Mouse (Mus musculus) limb, embryonic 10.5 days (tissue): ENCODE measurements around the gene Gpr132. TPM values are rescaled to one million over a fixed set of nuclear protein-coding genes. Genes with fewer than 3 reads are reported as not detected.

Source experiments
- DNase-seq: peaks from one replicate; pipeline ENCODE4 v3.0.0-alpha.2; 2017; ENCODE audit warnings: low spot score
- H3K27ac ChIP-seq: fragments of 300-500 bp; sonication (generic); 2 replicates; pipeline ENCODE4 v1.5.1; 2016; ENCODE audit warnings: mild to moderate bottlenecking
- H3K27me3 ChIP-seq: fragments of 300-500 bp; sonication (generic); 2 replicates; pipeline ENCODE4 v1.6.1; 2016; ENCODE audit warnings: low read depth, mild to moderate bottlenecking; ENCODE audit not compliant: poor library complexity, severe bottlenecking
- H3K36me3 ChIP-seq: fragments of 300-500 bp; sonication (generic); 2 replicates; pipeline ENCODE4 v1.6.1; 2016; ENCODE audit warnings: mild to moderate bottlenecking, moderate library complexity
- H3K4me1 ChIP-seq: fragments of 300-500 bp; sonication (generic); 2 replicates; pipeline ENCODE4 v1.6.1; 2016
- H3K4me3 ChIP-seq: fragments of 300-500 bp; sonication (generic); 2 replicates; pipeline ENCODE4 v1.5.1; 2016; ENCODE audit warnings: mild to moderate bottlenecking, moderate library complexity
- H3K9me3 ChIP-seq: fragments of 300-500 bp; sonication (generic); replicated peaks from 2 replicates; pipeline ENCODE4 v1.6.1; 2016; ENCODE audit warnings: mild to moderate bottlenecking
- WGBS: fragments of 180-500 bp; shearing (Covaris S2); methylation state at CpG from one replicate; pipeline ENCODE4 v1.1.7; 2016; 5-methylcytosine and 5-hydroxymethylcytosine counted together
- polyA plus RNA-seq: library from polyadenylated mRNA; unstranded; fragments of >200 nt; fragmentation: Nextera tagmentation; extraction: Ambion mirVana; gene quantifications from 2 replicates; pipeline ENCODE4 v1.2.1, GENCODE M21; 2016

The Gpr132 gene
- polyA plus RNA-seq = 0.11 TPM in 1 of 2 replicates, not detected in the other

DNA sequence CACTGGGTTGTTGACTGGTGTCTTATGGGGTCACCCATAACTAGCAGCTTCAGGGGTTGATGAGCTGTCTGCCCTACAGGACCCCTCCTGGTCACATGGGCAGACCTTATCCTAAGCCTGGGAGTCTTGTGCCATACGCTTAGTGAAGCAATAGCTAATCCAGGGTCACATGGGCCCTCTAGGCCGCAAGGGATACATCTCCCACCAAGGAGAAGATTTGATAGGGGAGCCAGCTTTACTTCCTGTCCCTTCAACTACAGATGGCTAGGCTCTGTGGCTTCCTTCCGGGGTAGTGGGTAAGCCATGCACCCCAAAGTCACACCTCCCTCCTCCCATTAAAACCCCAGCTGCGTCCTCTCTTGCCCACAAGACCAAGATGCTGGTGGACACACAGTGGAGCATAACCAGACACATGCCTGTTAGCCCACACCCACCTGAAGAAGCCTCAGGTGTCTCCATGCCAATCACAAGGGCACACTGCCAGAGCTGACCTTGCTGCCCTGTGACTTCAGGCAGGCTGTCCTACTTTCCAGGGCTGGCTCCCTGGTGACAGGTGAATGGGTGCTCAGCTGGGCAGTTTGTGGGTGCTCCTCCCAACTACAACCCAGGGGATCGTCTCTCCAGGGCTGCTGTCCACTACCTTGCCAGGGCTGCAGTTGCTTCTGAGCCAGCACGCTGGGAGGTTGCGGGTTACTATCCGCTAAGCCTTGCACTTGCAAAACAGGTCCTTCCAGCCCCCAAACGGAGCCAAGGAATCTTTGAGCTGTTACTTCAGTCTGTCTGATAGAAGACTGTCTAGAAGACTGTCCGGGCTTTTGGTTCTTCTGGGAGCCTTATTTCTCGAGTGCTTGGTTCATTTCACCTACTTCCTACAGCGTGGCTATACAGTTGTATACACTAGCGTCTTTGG, at the start of gene Gpr132:
Gpr132 (minus strand) TSS at position 51 of the 910 bp plus-strand sequence.
- 64% methylated on average over 13 of the region's 13 CpGs for WGBS
- Histone ChIP-seq H3K4me3 (no peak within 1 kb of the TSS), H3K36me3 (no peaks in the 10 kb centered on the region), H3K9me3 (no peaks in the 10 kb centered on the region), H3K27me3 (peaks cover 53% of the 10 kb centered on the region), H3K27ac (no peak within 1 kb of the TSS), H3K4me1 (peaks cover 18% of the 10 kb centered on the region)
- no peak for DNase-seq

DNA sequence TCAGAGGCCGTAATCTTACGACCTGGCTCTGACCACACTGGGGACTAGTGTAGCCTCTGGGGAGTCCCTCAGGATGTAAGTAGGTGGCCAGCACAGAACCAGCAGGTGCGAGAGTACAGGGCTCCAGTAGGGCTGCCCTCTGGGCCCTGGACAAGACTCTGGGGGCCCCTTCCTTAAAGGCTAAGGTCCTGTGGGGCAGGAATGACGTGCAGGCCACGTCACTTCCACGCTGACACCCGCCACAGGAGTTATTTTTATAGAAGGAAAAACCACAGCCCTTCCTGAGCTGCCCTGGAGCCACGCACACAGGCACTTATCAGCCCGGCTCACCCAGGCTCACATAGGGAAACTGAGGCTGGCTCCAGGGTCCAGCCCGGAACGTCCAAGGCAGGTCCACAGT, 49.5 kb upstream of the Gpr132 start:
- Histone ChIP-seq H3K9me3 (no peaks in the 10 kb centered on the region), H3K4me1 (peaks cover 45% of the 10 kb centered on the region), H3K36me3 (peaks cover 3% of the 10 kb centered on the region; the same call in 1 of the 2 replicates), H3K27me3 (0 out of 2 replicates have a peak, but pooled peaks cover 12% of the 10 kb centered on the region), H3K27ac (no peak overlapping the region), H3K4me3 (no peak overlapping the region)
- 84% methylated on average over 11 of the region's 11 CpGs for WGBS
- no peak for DNase-seq

DNA sequence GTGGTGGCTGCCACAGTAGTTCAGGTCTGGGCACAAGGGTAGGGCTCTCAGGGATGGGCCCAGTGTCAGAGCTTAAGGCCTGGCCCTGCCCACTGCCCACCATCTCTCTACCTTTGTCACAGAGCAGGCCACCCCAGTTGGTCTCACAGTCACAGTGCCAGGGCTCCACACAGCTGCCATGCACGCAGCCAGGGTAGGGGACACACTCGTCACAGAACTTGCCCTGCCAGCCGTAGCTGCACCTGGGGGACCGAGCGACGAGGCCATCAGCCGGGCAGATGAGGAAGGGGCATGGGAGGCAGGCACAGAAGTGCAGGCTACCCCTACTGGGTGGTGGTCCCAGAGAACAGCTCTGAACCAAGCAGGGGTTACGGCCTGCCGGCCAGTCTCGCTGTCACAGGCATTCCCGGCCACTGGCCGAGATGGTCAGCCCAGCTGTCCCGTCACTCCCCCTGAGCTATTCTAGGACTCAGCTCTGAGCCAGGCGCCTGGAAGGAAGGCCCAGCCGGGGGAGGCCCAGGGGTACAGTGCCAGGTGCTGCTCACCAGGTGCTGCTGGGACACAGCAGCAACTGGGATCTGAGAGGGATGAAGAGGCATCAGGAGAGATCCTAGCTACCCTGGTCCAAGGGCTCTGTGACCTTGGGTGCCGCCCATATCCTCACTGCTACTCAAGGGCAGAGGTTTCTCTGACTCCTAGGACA, 48.8 kb upstream of the Gpr132 start:
- Histone ChIP-seq H3K9me3 (no peaks in the 10 kb centered on the region), H3K4me1 (peaks cover 38% of the 10 kb centered on the region), H3K36me3 (peaks cover 3% of the 10 kb centered on the region; the same call in 1 of the 2 replicates), H3K27ac (no peak overlapping the region), H3K27me3 (0 out of 2 replicates have a peak, but pooled peaks cover 12% of the 10 kb centered on the region), H3K4me3 (no peak overlapping the region)
- DNase-seq = no peak
- 87% methylated on average over 16 of the region's 16 CpGs for WGBS

DNA sequence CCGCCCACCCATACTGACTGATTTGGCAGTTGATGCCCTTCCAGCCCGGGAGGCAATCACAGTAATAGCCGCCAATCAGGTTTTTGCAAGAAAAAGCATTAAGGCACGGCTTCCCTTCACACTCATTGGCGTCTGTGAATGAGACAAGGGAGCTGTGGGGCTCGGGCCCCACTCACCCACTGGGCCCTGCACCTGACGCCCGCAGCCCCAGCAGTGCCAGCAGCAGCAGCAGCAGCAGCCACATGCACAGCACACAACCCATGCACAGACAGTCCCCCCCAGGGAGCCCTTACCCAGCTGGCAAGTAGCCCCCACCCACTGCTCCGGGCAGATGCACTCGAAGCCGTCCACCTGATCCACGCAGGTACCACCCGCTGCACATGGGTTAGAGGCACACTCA, 47.6 kb upstream of the Gpr132 start:
- WGBS = 88% methylated on average over 13 of the region's 13 CpGs

DNA sequence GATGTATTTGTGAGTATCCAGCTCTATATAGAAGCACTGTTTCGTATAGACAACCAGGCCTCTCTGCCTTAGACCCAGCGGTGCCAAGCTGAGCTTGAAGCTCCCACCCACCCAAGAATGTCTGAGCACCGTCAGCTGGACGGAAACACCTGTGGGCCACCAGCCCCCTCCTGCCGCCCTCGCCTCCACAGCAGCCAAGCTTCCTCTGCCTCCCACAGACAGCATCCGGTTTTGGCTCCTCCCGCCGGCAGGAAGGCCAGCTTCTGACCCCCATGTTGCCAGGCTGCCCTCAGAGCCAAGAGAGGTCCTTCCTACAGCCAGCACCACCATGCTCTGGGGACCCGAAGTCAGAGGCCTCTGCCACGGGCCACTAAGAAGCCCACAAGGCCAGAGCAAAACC, 46.5 kb upstream of the Gpr132 start:
- 83% methylated on average over 11 of the region's 11 CpGs for WGBS

More for the DNA sequence above, 47.6 kb upstream of the Gpr132 start:
- no peak overlapping the region for H3K4me3 ChIP-seq
- 0 out of 2 replicates have a peak, but pooled peaks cover 11% of the 10 kb centered on the region for H3K27me3 ChIP-seq
- no peaks in the 10 kb centered on the region for H3K9me3 ChIP-seq
- no peak for DNase-seq
- H3K27ac ChIP-seq = no peak overlapping the region
- peaks cover 12% of the 10 kb centered on the region; the same call in 1 of the 2 replicates for H3K36me3 ChIP-seq
- peaks cover 35% of the 10 kb centered on the region for H3K4me1 ChIP-seq

DNA sequence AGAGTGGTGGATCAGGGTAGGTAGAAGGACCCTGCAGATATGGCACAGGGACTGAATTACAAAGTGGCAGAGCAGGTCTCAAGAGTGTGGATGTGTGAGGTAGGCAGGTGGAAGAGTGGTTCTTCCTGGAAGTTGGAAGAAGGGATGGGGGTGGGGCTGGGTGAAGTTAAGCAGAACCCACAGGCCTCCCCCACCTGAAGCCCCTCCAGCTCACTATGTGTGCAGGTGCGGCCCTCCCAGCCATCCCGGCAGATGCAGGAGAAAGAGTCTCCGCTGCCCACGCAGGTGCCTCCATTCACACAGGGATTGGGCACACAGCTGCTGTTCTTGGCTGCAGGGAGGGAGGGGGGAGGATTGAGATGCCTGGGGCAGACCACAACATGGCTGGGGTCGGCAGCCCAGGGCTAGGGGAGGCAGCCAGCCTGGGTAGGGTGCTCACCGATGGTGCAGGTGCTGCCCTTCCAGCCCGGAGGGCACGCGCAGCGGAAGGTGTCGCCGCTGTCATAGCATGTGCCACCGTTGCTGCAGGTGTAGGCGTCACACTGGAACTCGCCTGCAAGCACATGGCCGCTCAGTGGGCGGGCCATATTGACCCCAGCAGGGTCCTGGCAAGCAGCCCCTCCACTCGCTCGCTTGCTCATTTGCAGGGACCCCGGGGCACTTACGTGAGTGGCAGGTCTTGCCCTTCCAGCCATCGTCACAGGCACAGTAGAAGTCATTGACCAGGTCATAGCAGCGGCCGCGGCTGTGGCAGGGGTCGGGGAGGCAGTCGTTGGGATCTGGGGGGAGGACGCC, 45.1 kb upstream of the Gpr132 start:
- 88% methylated on average over 28 of the region's 28 CpGs for WGBS
- Histone ChIP-seq H3K27me3 (no peaks in the 10 kb centered on the region), H3K27ac (no peak overlapping the region), H3K36me3 (peaks cover 13% of the 10 kb centered on the region; the same call in 1 of the 2 replicates), H3K4me1 (peaks cover 33% of the 10 kb centered on the region), H3K9me3 (no peaks in the 10 kb centered on the region), H3K4me3 (no peak overlapping the region)
- DNase-seq = no peak

More for the DNA sequence above, 46.5 kb upstream of the Gpr132 start:
- Histone ChIP-seq H3K4me1 (peaks cover 35% of the 10 kb centered on the region), H3K27ac (no peak overlapping the region; the same call in 1 of the 2 replicates), H3K9me3 (no peaks in the 10 kb centered on the region), H3K36me3 (peaks cover 9% of the 10 kb centered on the region; the same call in 1 of the 2 replicates), H3K27me3 (0 out of 2 replicates have a peak, but pooled peaks cover under 1% of the 10 kb centered on the region), H3K4me3 (no peak overlapping the region)
- no peak for DNase-seq

DNA sequence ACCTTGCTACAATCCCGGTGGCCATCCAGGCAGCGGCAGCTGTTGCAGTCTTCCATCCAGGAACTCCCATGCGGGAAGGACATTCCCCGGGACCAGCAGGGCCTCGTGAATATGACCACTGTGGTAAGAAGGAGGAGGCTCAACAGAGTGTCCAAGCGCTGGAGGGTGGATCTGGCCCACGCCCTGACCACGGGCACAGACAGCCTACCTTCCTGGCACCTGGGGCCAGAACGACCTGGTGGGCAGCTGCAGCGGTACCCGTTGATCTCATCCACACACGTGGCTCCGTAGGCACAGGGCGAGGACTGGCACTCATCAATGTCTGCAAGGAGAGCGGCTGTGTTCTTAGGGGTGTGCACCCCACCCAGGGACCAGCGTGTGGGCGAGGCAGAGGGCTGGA, 43.7 kb upstream of the Gpr132 start:
- Histone ChIP-seq H3K27me3 (no peaks in the 10 kb centered on the region), H3K27ac (no peak overlapping the region), H3K4me3 (no peak overlapping the region), H3K4me1 (peaks cover 28% of the 10 kb centered on the region), H3K36me3 (peaks cover 13% of the 10 kb centered on the region; the same call in 1 of the 2 replicates), H3K9me3 (no peaks in the 10 kb centered on the region)
- WGBS = 90% methylated on average over 17 of the region's 17 CpGs
- DNase-seq = no peak

DNA sequence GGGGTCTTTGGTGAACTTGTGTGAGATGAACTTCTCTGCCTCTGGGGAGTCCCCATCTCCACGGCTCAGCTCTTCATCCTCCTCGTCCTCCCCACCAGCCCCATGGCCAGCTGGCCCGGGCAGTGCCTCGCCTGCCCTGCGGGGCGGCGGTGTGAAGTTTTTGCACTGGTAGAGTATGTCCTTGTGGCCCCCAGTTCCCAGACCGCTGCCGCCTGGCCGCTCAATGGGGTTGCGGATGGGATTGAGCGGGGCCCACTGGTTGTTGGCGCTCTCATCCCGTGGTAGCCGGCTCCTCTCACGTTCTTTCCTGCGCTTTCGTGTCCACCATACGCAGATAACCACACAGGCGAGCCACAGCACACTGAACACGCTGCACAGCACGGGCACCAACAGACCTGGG, 41.0 kb upstream of the Gpr132 start:
- Histone ChIP-seq H3K4me3 (no peak overlapping the region), H3K27me3 (no peaks in the 10 kb centered on the region), H3K4me1 (peaks cover 11% of the 10 kb centered on the region), H3K9me3 (no peaks in the 10 kb centered on the region), H3K27ac (no peak overlapping the region), H3K36me3 (peaks cover 13% of the 10 kb centered on the region; the same call in 1 of the 2 replicates)
- DNase-seq = no peak
- 95% methylated on average over 22 of the region's 22 CpGs for WGBS

DNA sequence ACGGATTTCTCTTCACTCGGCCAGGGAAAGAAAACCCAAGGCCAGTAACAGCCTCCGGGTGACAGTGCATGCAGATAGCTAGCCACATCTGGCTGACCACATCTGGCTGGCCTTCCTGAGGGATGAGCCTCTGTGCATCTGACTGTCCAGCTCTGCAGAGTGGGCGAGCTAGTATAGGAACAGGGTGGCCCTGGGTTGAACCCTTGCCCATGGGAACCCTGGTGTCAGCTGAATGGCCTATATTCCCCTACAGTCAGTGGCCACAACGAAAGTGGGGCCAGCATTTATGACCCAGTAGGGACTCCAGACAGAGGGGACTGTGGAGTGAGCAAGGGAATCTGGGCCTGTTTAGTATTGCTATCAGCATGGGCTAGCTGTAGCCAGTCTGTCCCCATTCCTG, 37.0 kb upstream of the Gpr132 start:
- H3K27ac ChIP-seq = no peak overlapping the region
- 89% methylated on average over 5 of the region's 5 CpGs for WGBS
- H3K4me1 ChIP-seq = no peaks in the 10 kb centered on the region
- no peaks in the 10 kb centered on the region for H3K9me3 ChIP-seq
- H3K36me3 ChIP-seq = peaks cover 4% of the 10 kb centered on the region; the same call in 1 of the 2 replicates
- H3K4me3 ChIP-seq = no peak overlapping the region
- no peaks in the 10 kb centered on the region for H3K27me3 ChIP-seq
- DNase-seq = no peak

DNA sequence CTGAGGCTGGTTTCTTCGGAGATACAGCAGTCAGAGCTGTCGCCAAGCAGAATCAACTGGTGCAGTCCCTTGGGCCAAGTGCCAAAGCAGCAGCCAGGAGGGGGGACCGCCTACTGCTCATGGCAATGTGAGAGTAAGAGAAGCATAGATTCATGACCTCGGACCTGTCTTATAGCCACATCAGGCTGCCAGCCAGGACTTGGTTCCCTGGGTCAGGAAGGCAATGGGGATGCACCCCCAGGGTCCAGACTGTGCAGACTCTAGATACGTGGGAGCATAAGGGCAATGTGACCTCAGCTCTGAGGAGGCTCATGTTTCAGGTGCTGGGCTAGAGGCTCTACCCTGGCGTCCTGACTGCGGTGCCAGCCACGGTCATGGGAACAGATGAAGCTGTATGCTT, 35.9 kb upstream of the Gpr132 start:
- peaks cover 2% of the 10 kb centered on the region; the same call in 1 of the 2 replicates for H3K36me3 ChIP-seq
- H3K4me3 ChIP-seq = no peak overlapping the region
- DNase-seq = no peak
- no peaks in the 10 kb centered on the region for H3K27me3 ChIP-seq
- no peak overlapping the region for H3K27ac ChIP-seq
- H3K9me3 ChIP-seq = no peaks in the 10 kb centered on the region
- 79% methylated on average over 8 of the region's 8 CpGs for WGBS
- H3K4me1 ChIP-seq = no peaks in the 10 kb centered on the region

DNA sequence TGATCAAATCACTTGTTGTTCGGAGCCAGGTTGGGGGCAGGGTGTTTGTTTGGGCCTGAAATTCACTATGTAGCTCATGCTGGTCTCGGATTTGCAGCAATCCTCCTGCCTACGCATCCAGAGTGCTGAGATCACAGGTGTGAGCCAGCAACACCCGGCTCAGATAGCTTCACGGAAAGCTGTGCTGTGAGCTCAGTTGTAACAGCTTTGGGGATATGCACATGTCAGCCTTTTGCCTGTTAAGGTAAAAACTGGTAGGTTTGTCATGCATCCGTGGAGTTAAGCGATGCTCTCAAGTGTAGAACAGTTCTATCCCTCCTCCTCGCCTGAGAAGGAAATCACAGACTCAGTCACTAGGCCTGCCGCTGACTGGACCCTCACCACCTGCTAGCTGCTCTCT, 32.6 kb upstream of the Gpr132 start:
- peaks cover 9% of the 10 kb centered on the region for H3K4me1 ChIP-seq
- H3K36me3 ChIP-seq = no peaks in the 10 kb centered on the region
- no peak overlapping the region for H3K27ac ChIP-seq
- DNase-seq = no peak
- H3K27me3 ChIP-seq = no peaks in the 10 kb centered on the region
- 82% methylated on average over 9 of the region's 9 CpGs for WGBS
- no peak overlapping the region for H3K4me3 ChIP-seq
- H3K9me3 ChIP-seq = no peaks in the 10 kb centered on the region

DNA sequence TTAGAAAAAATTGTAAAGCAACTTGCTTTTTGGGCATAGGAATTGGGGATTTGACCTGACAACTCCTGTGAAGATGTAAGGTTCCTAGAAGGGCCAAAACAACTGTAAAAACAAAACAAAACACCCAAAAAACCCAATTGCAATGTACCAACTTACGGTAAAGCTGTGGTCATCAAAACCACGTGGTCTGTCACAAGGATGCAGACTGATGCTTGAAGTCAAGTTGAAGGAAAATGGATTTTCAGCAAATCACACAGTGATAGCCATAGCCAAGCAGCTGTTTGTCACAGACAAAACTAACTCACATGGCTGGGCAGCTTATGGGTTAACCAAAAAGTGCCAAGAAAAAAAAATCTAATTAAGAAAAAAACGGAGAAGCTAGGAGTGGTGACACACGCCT, 30.9 kb upstream of the Gpr132 start:
- Histone ChIP-seq H3K27ac (no peak overlapping the region), H3K36me3 (no peaks in the 10 kb centered on the region), H3K9me3 (no peaks in the 10 kb centered on the region), H3K4me3 (no peak overlapping the region), H3K27me3 (no peaks in the 10 kb centered on the region), H3K4me1 (peaks cover 26% of the 10 kb centered on the region)
- DNase-seq = no peak
- 66% methylated on average over 4 of the region's 4 CpGs for WGBS
